Mouse (Mus musculus): ENCODE results near the gene Gm42742. TPM values are rescaled to one million over a fixed set of nuclear protein-coding genes. Genes with fewer than 3 reads are reported as not detected.

Gm42742 gene
- total RNA-seq, 1 experiment from 2014 or later, result 35.6 TPM

DNA sequence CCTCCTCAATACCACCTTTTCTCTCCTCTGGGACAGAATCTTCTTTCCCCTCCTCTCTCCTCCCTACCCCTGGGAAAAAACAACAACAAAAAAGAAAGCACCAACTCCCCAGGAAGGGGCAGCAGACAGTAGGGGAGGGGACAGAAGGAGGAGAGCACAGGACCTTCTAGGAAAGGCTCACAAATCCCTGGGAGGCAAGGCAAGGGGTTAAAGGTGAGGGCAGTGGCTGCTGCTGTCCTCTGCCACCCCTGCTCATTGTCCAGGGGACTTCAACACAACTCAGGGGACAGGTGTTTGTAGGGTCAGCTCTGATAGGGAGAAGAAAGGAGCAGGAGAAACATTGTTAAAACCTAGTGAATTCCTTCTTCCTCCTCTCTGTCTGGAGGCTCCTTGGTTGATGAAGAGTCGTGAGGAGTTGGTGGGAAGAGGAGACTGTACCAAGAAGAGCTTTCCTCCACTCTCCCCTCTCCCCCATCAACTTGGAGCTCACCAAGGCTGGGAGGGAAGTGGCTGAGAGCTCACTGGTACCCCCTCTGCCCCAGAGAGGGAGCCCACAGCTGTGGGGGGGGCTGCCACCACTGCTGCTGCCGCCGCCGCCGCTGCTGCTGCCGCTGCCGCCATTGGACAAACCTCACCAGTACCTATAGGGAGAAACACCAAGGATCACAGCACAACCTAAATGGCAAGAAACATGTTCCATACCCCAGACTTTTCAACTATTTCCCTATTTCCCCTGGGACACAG, 1.8 kb upstream of the Gm42742 start:
- ATAC-seq (replicated peaks in 1 of 2; ENCODE audit: insufficient read depth in 1 of 2, low FRiP score in 2 of 2, low TSS enrichment in 1 of 2, low read depth in 1 of 2, poor library complexity in 2 of 2, severe bottlenecking in 2 of 2), result no peak

DNA sequence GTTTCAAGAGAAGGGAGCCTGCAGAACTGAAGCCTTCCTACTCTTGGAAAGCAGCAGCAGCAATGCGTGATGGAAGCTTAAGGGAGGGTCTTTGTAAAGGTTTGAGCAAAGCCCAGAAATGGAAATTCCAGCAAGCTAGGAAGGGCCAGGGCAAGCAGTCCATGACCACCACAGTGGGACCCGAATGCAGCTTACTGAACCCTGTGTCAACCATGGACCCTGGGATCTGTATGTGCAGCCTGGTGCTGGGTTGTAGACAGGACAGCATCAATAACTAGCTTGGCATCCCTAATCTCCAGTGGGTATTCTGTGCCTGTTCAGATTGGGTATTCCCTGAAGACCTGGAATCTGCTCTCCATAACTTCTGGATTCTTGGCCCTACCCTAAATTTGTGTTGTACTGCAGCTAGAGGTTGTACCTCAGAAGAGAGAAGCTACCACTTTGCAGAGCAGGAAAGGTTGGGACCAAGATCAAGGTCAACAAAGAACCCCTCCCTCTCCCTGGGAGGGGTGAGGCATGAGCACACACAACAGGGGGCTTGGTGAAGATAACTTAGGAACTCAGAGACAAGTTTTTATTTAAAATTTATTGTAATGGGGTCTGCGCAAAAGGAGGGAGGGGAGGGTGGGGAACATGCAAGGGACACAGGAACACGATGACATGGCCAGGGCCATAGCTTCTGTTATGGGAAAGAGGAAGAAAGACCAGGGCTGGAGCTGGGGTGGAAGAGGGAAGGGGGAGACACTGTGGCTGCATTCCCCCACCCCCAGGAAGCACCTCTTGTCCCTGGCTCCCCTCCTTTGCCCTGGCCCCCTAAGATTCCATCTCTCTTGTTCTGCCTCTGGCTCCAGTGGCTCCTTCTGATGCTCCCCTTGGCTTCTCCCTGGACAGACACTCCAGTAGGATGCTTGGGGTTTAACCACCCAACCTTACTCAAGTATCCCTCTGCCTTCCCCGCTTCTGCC, 948 bp upstream of the Gm42742 start:
- ATAC-seq (replicated peaks in 1 of 2; ENCODE audit: insufficient read depth in 1 of 2, low FRiP score in 2 of 2, low TSS enrichment in 1 of 2, low read depth in 1 of 2, poor library complexity in 2 of 2, severe bottlenecking in 2 of 2), result no peak

DNA sequence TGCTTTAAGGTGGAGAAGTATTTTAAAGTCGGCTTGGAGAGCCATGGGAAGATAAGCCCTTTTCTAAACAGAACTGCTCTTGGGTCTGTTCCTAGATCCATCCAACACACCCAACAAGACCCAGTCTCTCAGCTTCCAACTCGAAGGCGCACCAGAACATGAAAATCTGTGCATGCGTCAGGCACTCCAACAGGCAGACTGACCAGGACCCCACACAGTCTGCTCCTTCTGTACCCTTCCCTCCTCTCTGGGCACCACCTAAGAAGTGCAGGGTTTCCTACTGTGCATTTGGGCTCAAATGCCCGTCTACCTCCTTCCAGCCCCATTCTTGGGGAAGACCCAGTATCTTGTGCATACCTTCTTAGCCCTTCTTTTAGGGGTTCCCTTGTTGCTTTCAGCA, 406 bp downstream of the Gm42742 start:
- no peak for ATAC-seq (replicated peaks in 1 of 2; ENCODE audit: insufficient read depth in 1 of 2, low FRiP score in 2 of 2, low TSS enrichment in 1 of 2, low read depth in 1 of 2, poor library complexity in 2 of 2, severe bottlenecking in 2 of 2)

DNA sequence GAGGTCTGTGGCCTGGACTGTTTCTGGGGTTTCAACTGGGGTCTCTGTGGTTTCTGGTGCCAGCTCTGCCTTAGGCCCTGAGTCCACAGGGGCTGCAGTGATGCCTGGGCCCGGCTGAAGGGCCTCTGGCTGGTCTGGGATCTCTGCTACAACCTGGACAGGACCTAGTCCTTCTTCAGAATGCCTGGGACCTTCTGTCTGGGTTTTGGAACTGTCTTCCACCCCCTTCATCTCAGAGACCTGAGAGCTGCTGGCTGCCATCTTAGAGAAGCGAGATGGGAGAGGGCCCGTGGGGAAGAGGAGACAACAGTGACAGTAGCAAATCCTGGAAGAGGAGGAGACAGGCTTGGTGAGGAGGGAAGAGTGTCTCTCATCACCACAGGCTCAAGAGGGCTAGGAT, 866 bp downstream of the Gm42742 start:
- ATAC-seq (replicated peaks in 1 of 2; ENCODE audit: insufficient read depth in 1 of 2, low FRiP score in 2 of 2, low TSS enrichment in 1 of 2, low read depth in 1 of 2, poor library complexity in 2 of 2, severe bottlenecking in 2 of 2), result no peak

DNA sequence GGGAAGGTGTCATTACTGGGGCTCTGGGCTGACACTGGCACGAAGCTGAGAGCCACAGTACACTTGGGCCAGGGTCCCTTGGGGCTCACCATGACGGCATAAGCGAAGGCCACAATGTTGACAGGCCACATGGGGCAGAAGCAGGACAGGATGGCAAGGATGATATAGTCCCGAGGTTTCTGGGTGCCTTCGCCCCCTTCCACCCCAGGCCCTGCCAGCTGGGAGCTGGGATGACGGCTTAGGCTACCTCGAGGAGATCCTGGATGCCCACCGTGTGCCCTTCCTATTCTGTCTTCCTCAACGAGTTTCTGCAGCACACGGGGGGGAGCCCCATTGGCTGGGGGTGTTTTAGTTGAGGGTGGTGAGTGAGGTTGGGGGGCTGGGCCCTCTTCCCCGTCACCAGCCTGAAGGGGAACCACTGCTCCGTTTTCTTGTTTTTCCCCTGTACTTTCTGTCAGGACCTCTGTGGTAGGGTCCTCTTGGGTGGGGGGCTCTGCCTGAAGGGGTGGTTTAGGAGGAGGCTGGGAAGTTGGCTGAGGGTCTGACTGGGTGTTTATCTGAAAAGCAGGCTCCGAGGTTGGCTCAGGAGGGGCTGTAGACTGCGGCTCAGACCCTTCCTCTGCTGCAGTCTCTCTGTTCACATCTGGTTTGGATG, 1.5 kb downstream of the Gm42742 start:
- no peak for ATAC-seq (replicated peaks in 1 of 2; ENCODE audit: insufficient read depth in 1 of 2, low FRiP score in 2 of 2, low TSS enrichment in 1 of 2, low read depth in 1 of 2, poor library complexity in 2 of 2, severe bottlenecking in 2 of 2)

DNA sequence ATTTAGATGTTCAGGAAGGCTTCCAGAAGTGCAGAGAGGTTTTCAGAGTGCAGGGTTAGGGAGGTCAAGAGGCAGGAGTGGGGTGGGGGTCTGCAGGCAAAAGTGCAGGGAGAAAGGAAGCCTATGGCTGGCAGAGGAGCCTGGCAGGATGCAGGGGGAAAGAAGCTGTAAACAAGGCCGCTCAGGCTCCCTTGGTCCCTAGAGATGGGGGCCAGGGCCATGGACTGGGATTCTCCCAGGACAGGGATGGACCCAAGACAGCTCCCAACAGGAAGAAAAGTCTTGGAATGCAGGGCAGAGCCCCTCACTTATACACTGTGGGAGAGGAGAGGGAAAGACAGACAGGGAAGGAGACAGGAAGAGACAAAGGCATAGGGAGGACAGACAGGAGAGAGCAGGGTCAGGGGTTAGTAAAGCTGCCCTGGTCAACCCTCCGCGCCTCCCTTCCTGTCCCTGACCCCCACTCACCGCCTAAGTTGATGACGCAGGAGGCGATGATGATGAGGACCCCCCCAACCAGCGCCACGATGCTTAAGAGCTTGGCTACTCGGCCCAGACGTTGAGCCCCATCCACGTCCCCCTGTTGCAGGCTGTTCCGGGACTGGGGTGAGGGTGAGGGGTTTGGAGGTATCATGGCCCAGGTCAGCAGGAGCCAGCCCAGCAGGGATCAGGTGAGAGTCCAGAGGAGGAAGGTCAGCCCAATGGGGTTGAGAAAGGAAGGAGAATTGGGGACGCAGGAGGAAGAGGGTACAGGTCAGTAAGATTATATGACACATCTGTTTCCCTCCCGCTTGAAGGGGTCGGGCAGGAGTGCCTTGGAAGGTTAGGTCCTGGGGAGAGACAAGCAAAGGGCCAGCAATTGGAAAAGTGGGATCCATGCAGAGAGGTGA, 2.2 kb downstream of the Gm42742 start:
- no peak for ATAC-seq (replicated peaks in 1 of 2; ENCODE audit: insufficient read depth in 1 of 2, low FRiP score in 2 of 2, low TSS enrichment in 1 of 2, low read depth in 1 of 2, poor library complexity in 2 of 2, severe bottlenecking in 2 of 2)

DNA sequence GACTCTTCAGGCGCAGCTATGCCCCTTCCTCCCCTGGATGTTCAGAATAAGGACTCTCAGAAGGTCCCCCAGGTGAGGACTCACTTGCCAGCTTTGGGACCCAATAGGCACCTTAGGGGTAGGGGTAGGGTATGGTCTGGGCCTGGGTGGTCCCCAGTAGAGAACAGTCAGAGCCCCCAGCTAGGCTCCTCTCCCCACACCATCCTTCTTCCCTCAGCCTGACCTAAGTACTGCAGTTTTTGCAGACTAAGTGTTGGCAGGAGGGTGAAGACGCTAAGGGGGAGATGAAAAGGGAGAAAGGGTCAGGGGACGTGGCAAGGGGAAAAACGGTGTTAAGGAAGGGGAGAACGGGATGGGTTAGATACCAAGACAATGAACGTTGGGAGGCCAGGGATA, 2.9 kb downstream of the Gm42742 start:
- ATAC-seq (replicated peaks in 1 of 2; ENCODE audit: insufficient read depth in 1 of 2, low FRiP score in 2 of 2, low TSS enrichment in 1 of 2, low read depth in 1 of 2, poor library complexity in 2 of 2, severe bottlenecking in 2 of 2), result no peak

DNA sequence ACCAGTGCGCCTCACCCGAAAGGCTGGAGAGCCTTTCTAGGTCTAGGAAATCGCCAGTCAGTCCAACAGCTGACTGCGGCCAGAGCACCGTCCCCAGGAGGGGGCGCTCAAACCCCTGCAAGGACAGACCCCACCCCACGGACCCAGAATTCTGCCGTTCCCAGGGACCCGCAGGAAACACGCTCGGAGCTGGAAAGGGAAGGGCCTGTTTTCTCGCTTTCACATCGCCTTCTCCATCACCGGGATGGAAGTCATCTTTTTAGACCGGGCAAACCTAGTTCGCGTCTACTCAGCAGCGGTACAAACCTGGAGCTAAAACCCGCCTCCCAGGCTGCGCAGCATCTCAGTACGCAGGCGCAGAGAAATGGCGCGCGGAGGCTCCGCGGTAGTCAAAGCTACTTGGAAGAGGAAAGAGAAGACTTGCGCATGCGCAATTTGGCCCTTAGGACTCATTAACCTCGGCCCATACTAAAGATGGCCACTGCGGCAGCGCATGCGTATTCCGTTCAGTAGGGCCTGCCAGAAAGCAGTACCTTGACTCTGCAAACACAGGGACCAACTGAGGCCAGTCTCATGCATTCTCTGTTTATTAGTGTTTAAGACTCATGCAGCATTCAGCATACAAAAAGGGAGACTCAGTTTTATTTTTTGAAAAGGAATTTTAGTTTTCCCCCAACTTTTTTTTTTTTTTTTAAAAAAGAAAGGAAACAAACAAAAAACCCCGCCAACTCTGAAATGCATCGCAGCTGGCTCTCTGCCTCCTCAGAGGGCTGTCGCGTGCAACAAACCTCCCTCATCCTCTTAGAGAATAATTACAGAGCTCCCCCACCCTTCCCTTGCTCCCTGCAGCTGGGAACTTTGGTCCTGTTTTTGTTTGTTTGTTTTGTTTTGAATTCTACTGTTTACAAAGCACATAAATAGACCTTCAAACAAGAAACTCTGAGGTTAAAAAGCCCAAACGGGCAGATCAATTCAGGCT, 3.6 kb downstream of the Gm42742 start, which contains the start of gene Pagr1a:
Pagr1a (minus strand) TSS at position 382 of the 979 bp plus-strand sequence.
- peak; percentile 63 to 79 for ATAC-seq (replicated peaks in 1 of 2; ENCODE audit: insufficient read depth in 1 of 2, low FRiP score in 2 of 2, low TSS enrichment in 1 of 2, low read depth in 1 of 2, poor library complexity in 2 of 2, severe bottlenecking in 2 of 2)

DNA sequence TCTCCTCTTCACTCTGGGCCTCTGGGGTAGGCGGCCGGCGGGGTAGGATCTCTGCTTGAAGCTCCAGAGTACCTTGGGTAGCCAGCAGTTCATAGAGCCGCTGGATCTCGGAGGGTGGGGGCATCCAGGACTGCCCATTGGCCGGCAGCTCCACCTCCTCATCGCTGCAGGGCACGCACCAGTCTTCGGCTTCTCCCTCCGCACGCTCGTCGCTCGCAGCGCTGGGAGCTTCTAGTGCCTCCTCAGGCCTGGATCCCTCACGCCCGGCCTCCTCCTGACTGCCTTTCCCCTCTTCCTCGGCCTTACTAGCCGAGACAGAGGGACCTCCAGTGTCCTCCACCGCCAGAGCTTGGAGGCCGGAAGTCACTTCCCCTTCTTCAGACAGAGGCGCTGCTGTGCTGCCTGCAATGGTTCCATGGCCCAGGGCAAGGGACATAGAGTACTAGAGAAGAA, 4.4 kb downstream of the Gm42742 start:
- ATAC-seq (replicated peaks in 1 of 2; ENCODE audit: insufficient read depth in 1 of 2, low FRiP score in 2 of 2, low TSS enrichment in 1 of 2, low read depth in 1 of 2, poor library complexity in 2 of 2, severe bottlenecking in 2 of 2), result peak; percentile 34 to 47

DNA sequence TGATC, 4.6 kb downstream of the Gm42742 start, which contains the start of gene Pagr1b:
Pagr1b (minus strand) TSS at position 4 of the 5 bp plus-strand sequence.
- no peak for ATAC-seq (replicated peaks in 1 of 2; ENCODE audit: insufficient read depth in 1 of 2, low FRiP score in 2 of 2, low TSS enrichment in 1 of 2, low read depth in 1 of 2, poor library complexity in 2 of 2, severe bottlenecking in 2 of 2)

DNA sequence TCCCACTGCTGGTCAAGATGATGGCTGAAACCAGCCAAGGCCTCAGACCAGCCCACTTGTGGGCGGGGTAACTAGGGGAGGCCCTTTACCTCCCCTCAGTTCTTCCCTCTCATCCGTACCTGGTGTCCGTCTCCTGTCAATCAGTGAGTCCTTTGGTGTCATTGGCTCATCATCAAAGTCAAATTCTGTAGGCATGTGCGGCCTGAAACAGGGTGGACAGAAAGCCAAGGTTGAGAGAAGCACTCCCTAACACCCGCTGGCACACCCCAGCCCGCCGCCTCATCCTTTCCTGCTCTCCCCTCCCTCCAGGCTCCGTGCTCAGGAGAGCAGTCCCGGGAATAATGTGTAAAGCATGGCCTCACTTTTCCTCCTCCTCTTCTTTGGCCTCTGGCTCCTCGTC, 4.8 kb downstream of the Gm42742 start:
- ATAC-seq (replicated peaks in 1 of 2; ENCODE audit: insufficient read depth in 1 of 2, low FRiP score in 2 of 2, low TSS enrichment in 1 of 2, low read depth in 1 of 2, poor library complexity in 2 of 2, severe bottlenecking in 2 of 2), result no peak

DNA sequence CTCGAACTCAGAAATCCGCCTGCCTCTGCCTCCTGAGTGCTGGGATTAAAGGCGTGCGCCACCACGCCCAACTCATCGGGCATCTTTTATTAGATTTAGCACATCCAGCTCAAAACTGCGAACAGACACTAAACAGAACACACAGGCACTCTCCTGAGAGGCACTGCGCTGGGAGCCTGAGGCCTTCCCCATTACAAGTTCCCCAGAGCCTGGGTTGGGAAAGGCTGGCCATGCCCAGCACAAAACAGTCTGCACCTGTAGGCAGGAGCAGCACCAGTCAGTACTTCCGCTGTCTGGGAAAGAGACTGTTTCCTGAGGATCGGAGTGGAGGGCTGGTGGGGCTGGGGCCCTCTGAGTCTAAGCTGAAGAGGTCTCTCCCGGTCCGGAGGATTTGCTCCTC, 5.9 kb downstream of the Gm42742 start:
- ATAC-seq (replicated peaks in 1 of 2; ENCODE audit: insufficient read depth in 1 of 2, low FRiP score in 2 of 2, low TSS enrichment in 1 of 2, low read depth in 1 of 2, poor library complexity in 2 of 2, severe bottlenecking in 2 of 2), result no peak

DNA sequence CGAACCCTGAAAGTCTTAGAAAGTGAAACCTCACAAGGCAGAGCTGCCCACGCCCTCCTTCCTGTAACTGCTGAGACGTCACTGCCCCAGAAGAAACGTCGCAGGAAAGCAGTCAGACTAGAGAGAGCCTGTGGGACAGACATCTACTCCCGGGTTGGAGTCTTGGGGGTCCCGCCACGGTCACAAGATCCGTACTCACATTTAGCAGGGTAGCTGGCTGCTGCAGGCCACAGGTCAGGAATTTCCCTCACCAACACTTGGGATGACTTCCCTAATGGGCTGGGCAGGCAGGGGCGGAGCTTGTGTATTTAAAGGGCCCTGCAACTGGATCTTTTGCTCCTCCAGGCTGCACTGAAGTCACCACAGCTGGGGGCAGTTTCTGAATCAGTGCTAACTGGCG, 6.6 kb downstream of the Gm42742 start, which contains the start of gene Mvp:
Mvp (minus strand) TSS at position 302 of the 400 bp plus-strand sequence.
- peak in 1 of 2 experiments; percentile 49; a peak in 2 of 4 replicates for ATAC-seq (replicated peaks in 1 of 2; ENCODE audit: insufficient read depth in 1 of 2, low FRiP score in 2 of 2, low TSS enrichment in 1 of 2, low read depth in 1 of 2, poor library complexity in 2 of 2, severe bottlenecking in 2 of 2)

DNA sequence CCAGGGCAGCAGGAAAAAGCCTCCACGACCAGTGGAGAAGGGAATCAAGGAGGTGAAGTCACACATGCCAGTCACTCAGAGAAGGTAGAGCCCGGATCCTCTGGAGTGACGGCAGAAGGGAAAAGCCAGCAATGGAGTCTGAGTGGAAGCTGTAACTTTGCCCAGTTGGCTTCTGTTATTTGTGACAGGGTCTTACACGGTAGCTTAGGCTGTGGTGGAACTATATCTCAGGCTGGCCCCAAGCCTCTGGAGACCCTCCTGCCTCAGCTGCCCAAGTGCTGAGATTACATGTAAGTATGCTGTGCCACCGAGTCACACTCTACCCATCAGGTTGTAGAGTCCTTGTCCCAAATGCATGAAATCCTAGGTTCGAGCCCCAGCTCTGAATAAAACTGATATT, 7.5 kb downstream of the Gm42742 start:
- ATAC-seq (replicated peaks in 1 of 2; ENCODE audit: insufficient read depth in 1 of 2, low FRiP score in 2 of 2, low TSS enrichment in 1 of 2, low read depth in 1 of 2, poor library complexity in 2 of 2, severe bottlenecking in 2 of 2), result no peak

DNA sequence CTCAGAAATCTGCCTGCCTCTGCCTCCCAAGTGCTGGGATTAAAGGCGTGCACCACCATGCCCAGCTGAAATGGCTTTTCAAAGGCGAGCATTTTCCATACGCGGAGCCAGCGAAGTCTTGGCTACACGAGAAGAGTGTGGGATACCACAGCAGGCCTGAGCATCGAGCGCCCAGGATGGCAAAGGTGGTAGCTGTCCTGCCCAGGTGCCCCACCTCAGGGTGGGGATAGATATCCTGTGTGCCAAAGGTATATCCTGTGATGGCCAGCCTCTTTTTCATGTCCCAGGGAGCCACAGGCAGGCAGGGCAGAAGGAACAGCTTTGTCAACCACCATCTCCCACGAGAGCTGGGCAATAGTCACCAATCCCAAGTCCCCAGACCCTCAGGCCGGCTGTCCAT, 8.1 kb downstream of the Gm42742 start:
- no peak for ATAC-seq (replicated peaks in 1 of 2; ENCODE audit: insufficient read depth in 1 of 2, low FRiP score in 2 of 2, low TSS enrichment in 1 of 2, low read depth in 1 of 2, poor library complexity in 2 of 2, severe bottlenecking in 2 of 2)

DNA sequence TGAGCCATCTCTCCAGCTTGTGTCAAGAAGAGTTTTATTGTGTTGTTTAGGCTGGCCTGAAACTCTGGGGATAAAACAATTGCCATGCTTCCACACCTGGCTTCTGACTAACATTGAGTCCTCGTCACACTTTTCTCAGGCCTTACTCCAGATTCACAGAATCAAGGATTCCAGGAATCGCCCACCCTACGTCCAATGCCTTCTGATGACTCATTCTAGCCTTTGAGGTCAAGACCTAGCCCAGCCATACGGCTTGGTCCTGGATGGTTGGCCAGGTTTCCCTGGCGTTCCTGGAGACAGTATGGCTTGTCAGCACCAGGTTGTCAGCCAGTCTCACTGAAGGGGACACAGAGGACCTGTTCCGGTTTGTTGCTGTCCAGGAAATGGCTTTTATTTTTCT, 8.5 kb downstream of the Gm42742 start:
- ATAC-seq (replicated peaks in 1 of 2; ENCODE audit: insufficient read depth in 1 of 2, low FRiP score in 2 of 2, low TSS enrichment in 1 of 2, low read depth in 1 of 2, poor library complexity in 2 of 2, severe bottlenecking in 2 of 2), result no peak
